Mouse (Mus musculus): ENCODE measurements around the gene Hsd17b13.

- TF ChIP-seq CTCF (IDR thresholded peaks at IDR 0.05) = no peak
- TF ChIP-seq EP300 (IDR thresholded peaks at IDR 0.05; ENCODE audit: insufficient read depth, low read depth, low read length) = no peak
Measured at GRCm38 (mm10) chr5:103972801-103973200, 4.4 kb downstream of the Hsd17b13 start.

All from heart, adult 2 months (tissue).